Mouse (Mus musculus): ENCODE results near the gene Gabbr2. TPM values are rescaled to one million over a fixed set of nuclear protein-coding genes. Genes with fewer than 3 reads are reported as not detected.

The Gabbr2 gene
- polyA plus RNA-seq, 1 experiment from 2014 or later = 0.05 TPM

GRCm38 (mm10) chr4:46709492-46709891 lies 282.2 kb downstream of the Gabbr2 start:
- Histone ChIP-seq H3K9ac (no peak overlapping the region), H3K27ac (replicated peaks) (no peak overlapping the region), H3K4me1 (peaks cover 23% of the 10 kb centered on the region), H3K36me3 (no peaks in the 10 kb centered on the region), H3K9me3 (no peaks in the 10 kb centered on the region), H3K4me2 (no peak overlapping the region), H3K27me3 (replicated peaks) (peaks cover 3% of the 10 kb centered on the region; the same call in 1 of the 2 replicates), H3K4me3 (no peak overlapping the region)
- 78% methylated on average over 7 of the region's 7 CpGs for WGBS
- ATAC-seq (ENCODE audit: extremely low read depth, insufficient number of reproducible peaks, low FRiP score, low TSS enrichment) = no peak

GRCm38 (mm10) chr4:46705739-46706138 lies 285.9 kb downstream of the Gabbr2 start:
- Histone ChIP-seq H3K36me3 (no peaks in the 10 kb centered on the region), H3K4me2 (no peak overlapping the region), H3K4me1 (peaks cover 21% of the 10 kb centered on the region), H3K9ac (no peak overlapping the region), H3K27ac (replicated peaks) (no peak overlapping the region), H3K27me3 (replicated peaks) (no peaks in the 10 kb centered on the region), H3K9me3 (no peaks in the 10 kb centered on the region), H3K4me3 (no peak overlapping the region)
- no peak for ATAC-seq (ENCODE audit: extremely low read depth, insufficient number of reproducible peaks, low FRiP score, low TSS enrichment)
- 75% methylated on average over 12 of the region's 12 CpGs for WGBS

GRCm38 (mm10) chr4:46703146-46703545 lies 288.5 kb downstream of the Gabbr2 start:
- Histone ChIP-seq H3K4me1 (peaks cover 17% of the 10 kb centered on the region), H3K9ac (no peak overlapping the region), H3K4me3 (no peak overlapping the region), H3K36me3 (no peaks in the 10 kb centered on the region), H3K27me3 (replicated peaks) (0 out of 2 replicates have a peak, but pooled peaks cover 5% of the 10 kb centered on the region), H3K9me3 (no peaks in the 10 kb centered on the region), H3K27ac (replicated peaks) (no peak overlapping the region), H3K4me2 (no peak overlapping the region)
- WGBS = 88% methylated on average over 10 of the region's 10 CpGs
- ATAC-seq (ENCODE audit: extremely low read depth, insufficient number of reproducible peaks, low FRiP score, low TSS enrichment) = no peak

DNA sequence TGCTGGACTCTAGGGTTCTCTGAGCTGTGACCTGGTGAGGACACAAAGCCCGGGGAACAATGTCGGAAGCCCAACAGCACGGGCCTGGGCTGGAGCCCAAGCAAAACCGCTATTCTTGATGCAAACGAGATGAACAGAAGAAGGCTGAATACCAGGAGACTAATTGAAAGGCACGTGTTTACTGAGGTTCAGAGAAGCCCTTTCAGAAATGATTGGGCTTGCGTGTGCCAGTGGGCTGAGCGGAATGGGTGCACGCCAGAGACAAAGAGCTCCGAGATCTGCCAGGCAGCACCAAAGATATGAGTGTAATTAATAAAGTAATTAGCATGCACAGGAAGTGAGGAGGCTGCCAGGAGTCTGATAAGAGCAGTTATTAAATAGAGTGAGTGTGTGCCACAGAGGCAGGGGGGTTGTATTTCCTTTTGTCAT lies 291.4 kb downstream of the Gabbr2 start:
- ATAC-seq (ENCODE audit: extremely low read depth, insufficient number of reproducible peaks, low FRiP score, low TSS enrichment) = no peak

GRCm38 (mm10) chr4:46696467-46696866 lies 295.2 kb downstream of the Gabbr2 start:
- H3K9ac ChIP-seq = no peak overlapping the region
- H3K4me1 ChIP-seq = no peaks in the 10 kb centered on the region
- no peak overlapping the region for H3K27ac ChIP-seq (replicated peaks)
- H3K4me2 ChIP-seq = no peak overlapping the region
- no peaks in the 10 kb centered on the region for H3K36me3 ChIP-seq
- no peak for ATAC-seq (ENCODE audit: extremely low read depth, insufficient number of reproducible peaks, low FRiP score, low TSS enrichment)
- H3K9me3 ChIP-seq = peaks cover under 1% of the 10 kb centered on the region; the same call in 1 of the 2 replicates
- H3K4me3 ChIP-seq = no peak overlapping the region
- H3K27me3 ChIP-seq (replicated peaks) = peaks cover 30% of the 10 kb centered on the region; the same call in 1 of the 2 replicates
- WGBS = 50% methylated on average over 6 of the region's 6 CpGs

More for the DNA sequence above, 291.4 kb downstream of the Gabbr2 start:
- H3K4me1 ChIP-seq = peaks cover 7% of the 10 kb centered on the region; the same call in 1 of the 2 replicates
- H3K4me2 ChIP-seq = no peak overlapping the region
- H3K27ac ChIP-seq (replicated peaks) = no peak overlapping the region
- H3K9ac ChIP-seq = no peak overlapping the region
- H3K36me3 ChIP-seq = no peaks in the 10 kb centered on the region
- 75% methylated on average over 10 of the region's 10 CpGs for WGBS
- no peak overlapping the region for H3K4me3 ChIP-seq
- no peaks in the 10 kb centered on the region for H3K9me3 ChIP-seq
- peaks cover 5% of the 10 kb centered on the region; the same call in 1 of the 2 replicates for H3K27me3 ChIP-seq (replicated peaks)

- H3K9me3 ChIP-seq = peaks cover 4% of the 10 kb centered on the region; the same call in 1 of the 2 replicates
- H3K4me1 ChIP-seq = no peaks in the 10 kb centered on the region
- H3K9ac ChIP-seq = no peak overlapping the region
- no peaks in the 10 kb centered on the region for H3K36me3 ChIP-seq
- H3K27ac ChIP-seq (replicated peaks) = no peak overlapping the region
- peaks cover 56% of the 10 kb centered on the region for H3K27me3 ChIP-seq (replicated peaks)
- H3K4me2 ChIP-seq = no peak overlapping the region
- no peak overlapping the region for H3K4me3 ChIP-seq
- WGBS = 73% methylated on average over 8 of the region's 8 CpGs
- no peak for ATAC-seq (ENCODE audit: extremely low read depth, insufficient number of reproducible peaks, low FRiP score, low TSS enrichment)
Observed at GRCm38 (mm10) chr4:46690565-46690964, 301.1 kb downstream of the Gabbr2 start.

GRCm38 (mm10) chr4:46690023-46690420 lies 301.7 kb downstream of the Gabbr2 start:
- Histone ChIP-seq H3K4me2 (no peak overlapping the region), H3K27me3 (replicated peaks) (peaks cover 56% of the 10 kb centered on the region), H3K9ac (no peak overlapping the region), H3K4me1 (no peaks in the 10 kb centered on the region), H3K36me3 (no peaks in the 10 kb centered on the region), H3K9me3 (peaks cover 4% of the 10 kb centered on the region; the same call in 1 of the 2 replicates), H3K4me3 (no peak overlapping the region), H3K27ac (replicated peaks) (no peak overlapping the region)
- 76% methylated on average over 8 of the region's 8 CpGs for WGBS
- no peak for ATAC-seq (ENCODE audit: extremely low read depth, insufficient number of reproducible peaks, low FRiP score, low TSS enrichment)

DNA sequence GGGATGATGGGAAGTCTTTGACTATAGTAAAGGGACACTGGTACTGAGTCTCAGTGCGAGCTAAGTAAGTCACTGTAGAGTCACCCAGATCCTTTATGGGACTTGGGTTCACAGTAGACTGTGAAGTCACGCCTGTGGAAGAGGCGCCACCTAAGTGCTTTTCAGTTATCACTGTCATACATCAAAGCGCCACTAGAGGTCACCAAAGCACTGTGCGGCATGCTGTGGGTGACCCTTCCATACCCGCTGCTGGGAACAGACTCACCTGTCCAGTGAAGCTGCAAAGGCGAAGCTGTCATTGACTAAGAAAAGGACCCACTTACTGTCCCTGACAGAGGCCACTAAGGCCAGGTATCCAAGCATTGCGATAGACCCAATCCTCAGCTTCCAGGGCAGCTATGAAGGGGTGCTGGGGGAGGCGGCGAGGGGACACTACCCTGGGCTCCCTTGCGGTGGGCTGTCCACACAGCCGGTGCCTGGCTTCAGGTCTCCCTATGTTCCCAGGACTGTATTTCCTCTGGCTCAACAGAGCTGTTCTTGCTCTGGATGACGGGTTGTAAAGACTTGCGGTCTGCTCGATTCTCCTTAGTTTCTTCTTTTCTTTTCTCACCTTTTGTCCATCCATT lies 302.2 kb downstream of the Gabbr2 start:
- no peak for ATAC-seq (ENCODE audit: extremely low read depth, insufficient number of reproducible peaks, low FRiP score, low TSS enrichment)
- 41% methylated on average over 15 of the region's 15 CpGs for WGBS
- no peak overlapping the region for H3K4me3 ChIP-seq
- no peak overlapping the region for H3K4me2 ChIP-seq
- peaks cover 55% of the 10 kb centered on the region for H3K27me3 ChIP-seq (replicated peaks)
- peaks cover 4% of the 10 kb centered on the region; the same call in 1 of the 2 replicates for H3K9me3 ChIP-seq
- H3K9ac ChIP-seq = no peak overlapping the region
- no peaks in the 10 kb centered on the region for H3K4me1 ChIP-seq
- H3K36me3 ChIP-seq = no peaks in the 10 kb centered on the region
- H3K27ac ChIP-seq (replicated peaks) = no peak overlapping the region

GRCm38 (mm10) chr4:46688213-46688832 lies 303.4 kb downstream of the Gabbr2 start:
- H3K27me3 ChIP-seq (replicated peaks) = peaks cover 46% of the 10 kb centered on the region
- no peaks in the 10 kb centered on the region for H3K4me1 ChIP-seq
- no peak overlapping the region for H3K4me2 ChIP-seq
- H3K27ac ChIP-seq (replicated peaks) = no peak overlapping the region
- peaks cover 4% of the 10 kb centered on the region; the same call in 1 of the 2 replicates for H3K9me3 ChIP-seq
- WGBS = 73% methylated on average over 14 of the region's 14 CpGs
- H3K4me3 ChIP-seq = no peak overlapping the region
- H3K9ac ChIP-seq = no peak overlapping the region
- H3K36me3 ChIP-seq = no peaks in the 10 kb centered on the region
- ATAC-seq (ENCODE audit: extremely low read depth, insufficient number of reproducible peaks, low FRiP score, low TSS enrichment) = no peak

DNA sequence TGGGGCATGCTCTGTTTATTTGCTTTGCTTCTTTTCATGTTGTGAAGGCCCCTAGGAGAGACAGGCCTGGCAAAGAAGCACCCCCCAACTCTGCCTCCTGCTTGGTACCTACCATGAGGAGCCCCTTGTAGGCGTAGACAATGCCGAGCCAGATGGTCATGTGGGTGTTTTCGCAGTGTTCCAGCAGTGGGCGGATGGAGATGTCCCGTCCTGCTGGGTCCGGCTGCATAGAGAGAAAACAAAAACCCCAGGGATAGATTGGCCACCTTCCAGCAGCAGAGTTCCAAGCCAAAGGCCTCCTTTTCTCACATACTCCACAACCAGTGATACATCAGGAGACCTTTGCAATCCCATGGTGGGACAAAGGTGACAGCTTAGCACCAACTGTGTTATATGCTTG lies 307.5 kb downstream of the Gabbr2 start:
- Histone ChIP-seq H3K9me3 (0 out of 2 replicates have a peak, but pooled peaks cover 4% of the 10 kb centered on the region), H3K36me3 (no peaks in the 10 kb centered on the region), H3K27me3 (replicated peaks) (peaks cover 16% of the 10 kb centered on the region), H3K27ac (replicated peaks) (no peak overlapping the region), H3K4me1 (no peaks in the 10 kb centered on the region), H3K4me2 (no peak overlapping the region), H3K9ac (no peak overlapping the region), H3K4me3 (no peak overlapping the region)
- no peak for ATAC-seq (ENCODE audit: extremely low read depth, insufficient number of reproducible peaks, low FRiP score, low TSS enrichment)
- 71% methylated on average over 6 of the region's 6 CpGs for WGBS

DNA sequence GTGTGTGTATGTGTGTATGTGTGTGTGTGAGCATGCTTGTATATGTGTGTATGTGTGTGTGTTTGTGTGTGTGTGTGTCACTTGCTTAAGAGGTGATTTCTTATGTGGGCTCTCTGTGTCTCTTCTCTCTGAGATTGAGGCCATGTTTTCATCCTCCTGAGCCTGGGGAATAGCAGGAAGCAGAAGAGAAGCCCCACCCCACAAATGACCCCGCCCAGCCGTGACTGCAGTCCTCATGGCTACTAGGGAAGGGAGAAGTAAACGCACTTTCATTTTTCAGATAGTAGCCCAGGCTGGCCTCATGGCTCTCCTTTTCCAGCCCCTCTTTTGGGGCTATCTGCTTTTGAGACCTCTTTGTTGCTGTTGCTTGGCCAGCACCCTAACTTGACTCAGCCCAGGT lies 315.0 kb downstream of the Gabbr2 start:
- ATAC-seq (ENCODE audit: extremely low read depth, insufficient number of reproducible peaks, low FRiP score, low TSS enrichment) = no peak
- WGBS = 39% methylated on average over 3 of the region's 3 CpGs
- no peaks in the 10 kb centered on the region; the same call in 1 of the 2 replicates for H3K27me3 ChIP-seq (replicated peaks)

More for the DNA sequence above, 315.0 kb downstream of the Gabbr2 start:
- Histone ChIP-seq H3K4me3 (no peak overlapping the region), H3K9ac (no peak overlapping the region), H3K4me2 (no peak overlapping the region), H3K4me1 (no peaks in the 10 kb centered on the region), H3K27ac (replicated peaks) (no peak overlapping the region), H3K9me3 (0 out of 2 replicates have a peak, but pooled peaks cover 4% of the 10 kb centered on the region), H3K36me3 (no peaks in the 10 kb centered on the region)
